Mouse (Mus musculus) urinary bladder, adult 18-20 months (tissue): ENCODE results near the gene Rabep1.
A peak's percentile ranks its signal among the peaks of the same experiment; 100 is the strongest.

Experiments used
- DNase-seq, 2 experiments: peaks; one replicate each; pipeline ENCODE4 v3.0.0; 2022; ENCODE audit warnings: low spot score in 2 of 2, mixed read lengths in 2 of 2

Rabep1 gene

DNA sequence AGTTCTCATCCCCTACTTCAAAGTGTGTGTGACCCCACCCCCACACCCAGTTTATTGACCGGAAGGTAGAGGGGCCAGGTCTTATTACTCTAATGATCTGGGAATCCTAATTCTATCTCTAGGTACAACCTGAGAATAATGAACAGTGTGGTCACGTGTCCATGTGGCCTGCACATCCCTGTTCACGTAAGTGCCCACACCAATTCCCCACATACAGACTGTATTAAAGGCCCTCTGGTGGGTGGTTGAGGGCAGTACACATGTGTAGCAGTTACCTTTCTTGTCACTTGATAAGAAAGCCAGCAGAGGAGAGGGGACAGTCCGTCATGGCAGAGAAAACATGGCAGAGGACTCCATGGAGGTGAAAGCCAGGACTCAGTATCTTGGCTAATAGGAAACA, 129.4 kb downstream of the Rabep1 start:
- DNase-seq: no peak

DNA sequence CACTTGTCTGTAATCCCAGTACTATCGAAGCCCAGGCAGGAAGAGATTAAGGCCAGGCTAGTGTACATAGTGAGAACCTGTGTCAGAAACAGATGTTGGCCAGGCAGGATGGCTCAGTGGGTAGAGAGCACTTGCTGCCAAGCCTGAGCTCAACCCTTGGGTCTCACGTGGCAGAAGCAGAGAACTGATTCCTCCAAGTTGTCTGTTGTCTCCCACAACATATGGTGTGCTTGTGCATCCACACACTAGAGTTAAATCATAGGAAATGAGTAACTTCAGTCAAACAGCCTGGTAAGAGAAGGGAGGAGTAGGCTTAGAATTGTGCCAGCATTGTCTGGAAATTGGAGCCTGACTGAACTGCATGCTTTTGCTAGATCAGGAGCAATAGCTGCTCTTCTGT, 130.6 kb downstream of the Rabep1 start:
- no peak for DNase-seq

DNA sequence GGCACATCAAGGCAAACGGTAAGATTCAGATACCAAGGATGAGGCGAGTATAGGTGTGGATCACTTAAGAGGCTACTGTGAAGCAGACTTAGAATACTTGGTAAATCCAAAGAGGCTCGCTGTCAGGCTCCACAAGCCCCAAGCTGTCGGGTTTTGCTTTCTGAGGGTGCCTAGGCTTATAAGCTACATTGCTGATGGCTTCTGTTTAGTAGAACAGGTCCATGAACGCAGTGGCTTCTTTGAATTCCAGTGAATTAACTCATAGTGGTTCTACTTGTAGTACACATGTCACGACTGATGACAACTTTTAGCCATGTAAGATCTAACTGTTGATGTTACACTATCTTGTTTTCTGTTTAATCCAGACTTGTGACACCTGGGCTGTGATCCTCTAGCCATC, 132.7 kb downstream of the Rabep1 start:
- DNase-seq: no peak

DNA sequence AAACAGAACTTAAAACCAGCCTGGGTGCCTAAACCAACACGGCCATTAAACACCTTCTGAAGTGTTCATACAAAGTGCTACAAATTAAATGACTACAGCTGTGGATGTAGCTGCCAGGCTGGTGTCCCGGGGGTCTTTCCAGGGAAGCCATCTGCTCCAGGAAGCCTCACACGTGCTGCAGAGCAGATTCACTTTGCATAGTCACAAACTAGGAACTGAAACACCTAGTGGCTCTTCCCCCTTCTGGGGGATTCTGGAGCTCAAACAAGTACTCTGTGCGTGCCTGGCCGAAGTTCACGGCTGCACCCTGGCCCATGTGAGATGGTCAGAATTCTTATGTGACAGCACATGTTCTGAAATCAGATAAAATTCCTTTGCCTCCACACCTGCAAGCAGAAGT, 135.7 kb downstream of the Rabep1 start:
- no peak for DNase-seq

DNA sequence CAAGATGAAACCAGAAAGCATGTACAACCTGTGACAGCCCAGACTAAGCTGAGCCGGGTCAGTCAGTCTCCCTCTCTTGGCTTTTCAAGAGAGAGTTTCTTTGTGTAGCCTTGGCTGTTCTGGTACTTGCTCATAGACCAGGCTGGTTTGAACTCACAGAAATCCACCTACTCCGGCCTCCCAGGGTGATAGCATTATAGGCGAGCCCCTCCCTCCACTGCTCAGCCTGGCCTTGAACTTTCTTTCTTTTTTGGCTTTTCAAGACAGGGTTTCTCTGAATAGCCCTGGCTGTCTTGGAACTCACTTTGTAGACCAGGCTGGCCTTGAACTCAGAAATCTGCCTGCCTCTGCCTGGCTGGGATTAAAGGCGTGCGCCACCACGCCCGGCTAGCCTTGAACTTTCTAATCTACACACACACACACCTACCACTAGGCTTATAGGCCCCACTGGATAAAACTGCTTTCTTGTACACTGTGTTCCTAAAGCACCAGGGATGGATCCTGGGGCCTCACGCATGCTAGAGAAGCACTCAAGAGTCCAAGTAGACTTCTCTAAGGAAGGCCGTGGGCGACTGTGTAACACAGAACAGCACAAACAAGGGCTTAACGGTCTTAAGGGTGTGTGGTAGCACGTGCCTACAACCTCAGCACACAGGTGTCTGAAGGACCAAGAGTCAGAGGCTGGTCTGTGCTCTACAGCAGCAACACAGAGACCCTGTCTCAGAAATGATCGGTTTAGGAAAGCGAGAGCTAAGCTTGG, 136.4 kb downstream of the Rabep1 start:
- DNase-seq: no peak

DNA sequence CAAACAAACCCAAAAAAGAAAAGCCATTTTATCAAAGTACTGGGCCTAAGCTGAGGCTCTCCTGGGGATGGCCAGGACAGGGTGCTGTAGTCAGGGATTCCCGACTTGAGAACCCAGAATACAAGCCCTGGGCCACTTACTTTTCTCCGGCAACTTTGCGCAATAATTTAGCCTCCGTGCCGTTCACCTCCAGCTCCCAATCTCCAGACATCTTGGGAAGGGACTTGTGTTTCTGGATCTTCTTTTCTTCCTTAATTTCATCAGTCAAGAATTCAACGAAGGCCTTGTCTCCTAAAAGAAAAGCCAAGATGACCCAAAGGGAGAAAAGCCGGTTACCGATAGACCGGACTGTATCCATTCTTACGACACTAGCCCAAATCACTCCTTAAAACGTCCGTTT, 137.5 kb downstream of the Rabep1 start:
- DNase-seq: no peak

DNA sequence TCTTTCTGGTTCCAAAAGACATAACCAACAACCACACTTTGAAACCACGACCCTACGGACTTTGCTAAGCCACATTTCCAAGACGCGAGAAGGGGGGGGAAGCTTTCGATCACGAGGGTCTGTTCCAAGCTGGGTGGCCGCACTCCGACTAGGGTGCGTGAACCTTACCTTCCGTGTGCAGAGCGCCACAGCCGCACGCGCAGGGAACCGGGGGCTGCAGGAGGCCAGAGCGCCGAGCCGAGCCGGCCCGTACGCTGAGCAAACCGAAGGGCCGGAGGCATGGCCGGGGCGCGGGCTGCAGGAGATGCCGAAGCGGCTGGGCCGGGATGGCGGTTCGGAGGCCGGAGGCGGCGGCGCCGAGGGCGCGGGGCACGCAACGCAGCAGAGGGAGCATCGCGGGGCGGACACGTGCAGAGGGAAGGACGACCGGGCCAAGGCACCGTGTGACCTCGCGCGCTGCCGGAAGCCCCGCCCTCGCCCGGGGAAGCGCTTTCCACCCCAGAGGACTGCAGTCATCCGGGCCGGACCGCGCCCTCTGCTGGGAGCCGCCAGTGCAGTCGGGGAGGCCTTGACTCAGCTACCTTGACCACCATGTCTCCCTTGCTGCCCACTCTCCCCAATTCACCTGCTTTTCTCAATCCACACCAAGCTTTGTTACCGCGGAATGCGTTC, 138.1 kb downstream of the Rabep1 start, which contains the start of gene C1qbp:
C1qbp (minus strand) TSS at position 470 of the 672 bp plus-strand sequence.
- peak; percentile 87 to 93 for DNase-seq
